Mouse (Mus musculus): ENCODE data around the gene Fndc9. TPM values are rescaled to one million over a fixed set of nuclear protein-coding genes. Genes with fewer than 3 reads are reported as not detected.
A peak's percentile ranks its signal among the peaks of the same experiment; 100 is the strongest.

Gene Fndc9
- total RNA-seq, 2 experiments from 2014 or later: not detected

DNA sequence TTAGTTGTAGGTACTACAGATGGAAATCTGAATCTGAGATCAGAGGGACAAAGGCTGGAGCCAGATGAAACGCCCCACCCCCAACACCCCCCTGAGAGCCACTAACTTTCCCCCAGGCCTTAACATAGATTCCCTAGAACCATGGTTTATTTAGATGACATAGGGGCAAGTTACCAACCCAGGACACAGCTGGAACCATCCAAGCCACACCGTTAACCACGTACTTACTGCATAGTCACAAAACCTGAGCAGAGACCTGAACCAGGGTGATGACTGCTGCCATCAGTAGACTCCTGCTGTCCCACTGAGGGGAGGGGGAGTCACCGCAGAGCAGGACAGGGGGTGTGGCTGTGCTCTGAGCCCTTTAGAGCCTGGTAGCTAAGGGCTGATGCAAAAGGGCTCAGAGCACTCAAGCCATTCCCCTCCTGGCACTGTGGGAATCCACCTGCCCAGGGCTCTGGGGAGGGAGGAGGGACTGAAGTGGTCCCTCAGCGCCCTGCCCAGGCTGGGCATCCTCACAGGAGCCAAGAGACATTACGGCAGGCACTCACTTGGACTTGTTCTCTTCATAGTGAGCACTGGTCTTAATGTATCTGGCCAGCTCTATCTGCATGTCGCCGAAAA is 36.8 kb downstream of the Fndc9 start:
- intact Hi-C loops (cut with DNase I): no loop called here
- no peak for DNase-seq

DNA sequence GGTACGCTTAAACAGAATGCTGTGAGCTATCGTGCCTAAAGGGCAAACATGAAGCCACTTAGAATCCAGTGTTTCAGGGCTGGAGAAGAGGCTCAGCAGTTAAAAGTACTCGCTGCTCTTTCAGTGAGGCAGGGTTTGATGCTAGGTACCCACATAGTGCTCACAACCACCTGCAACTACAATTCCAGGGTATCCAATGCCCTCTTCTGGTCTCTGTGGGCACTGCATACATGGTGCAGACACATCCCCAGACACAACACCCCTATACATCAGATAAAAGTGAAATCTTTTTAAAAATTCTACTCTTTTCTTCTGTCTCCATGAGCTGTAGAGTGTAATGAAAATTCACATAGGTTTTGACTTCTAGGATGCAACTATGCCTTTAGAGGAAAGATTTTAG is 38.6 kb downstream of the Fndc9 start:
- DNase-seq: no peak
- intact Hi-C loops (cut with DNase I): no loop called here

DNA sequence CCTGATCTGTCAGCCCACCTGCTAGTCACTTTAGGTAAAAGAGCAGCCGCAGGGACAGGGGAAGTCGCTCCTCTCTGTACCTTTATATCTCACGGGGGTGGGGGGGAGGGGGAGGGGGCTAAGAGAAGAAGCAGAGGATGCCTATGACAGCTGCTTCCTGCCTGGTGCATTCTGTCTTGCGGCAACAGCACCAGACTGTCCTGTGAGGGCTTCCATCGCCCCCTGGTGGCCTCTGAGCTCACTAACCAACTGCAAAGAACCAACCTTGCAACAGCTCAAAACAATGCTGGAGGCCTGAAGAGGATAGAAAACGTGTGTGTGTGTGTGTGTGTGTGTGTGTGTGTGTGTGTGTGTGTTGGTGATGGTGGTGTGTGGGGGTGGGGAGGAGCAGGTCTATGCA is 40.0 kb downstream of the Fndc9 start:
- DNase-seq: peak; percentile 65 to 76
- intact Hi-C loops (cut with DNase I): no loop called here

DNA sequence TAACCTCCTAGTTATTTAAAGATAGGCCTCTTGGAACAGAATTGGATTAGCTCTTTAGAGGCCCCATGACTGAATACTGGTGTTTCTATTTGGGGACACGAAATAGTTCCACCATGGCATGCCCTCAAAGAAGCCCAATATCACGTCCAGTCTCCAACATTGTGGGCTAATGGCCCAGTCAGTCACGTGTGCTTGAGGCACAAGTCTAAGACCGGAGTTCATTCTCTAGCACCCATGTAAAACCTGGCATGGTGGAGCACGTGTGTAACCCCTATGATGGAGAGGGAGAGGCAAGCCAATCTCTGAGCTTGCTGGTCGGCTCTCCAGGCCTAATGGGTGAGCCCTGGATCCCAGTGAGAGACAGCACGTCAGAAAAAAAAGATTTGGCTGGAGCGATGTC is 40.8 kb downstream of the Fndc9 start:
- intact Hi-C loops (cut with DNase I): no loop called here
- no peak for DNase-seq

DNA sequence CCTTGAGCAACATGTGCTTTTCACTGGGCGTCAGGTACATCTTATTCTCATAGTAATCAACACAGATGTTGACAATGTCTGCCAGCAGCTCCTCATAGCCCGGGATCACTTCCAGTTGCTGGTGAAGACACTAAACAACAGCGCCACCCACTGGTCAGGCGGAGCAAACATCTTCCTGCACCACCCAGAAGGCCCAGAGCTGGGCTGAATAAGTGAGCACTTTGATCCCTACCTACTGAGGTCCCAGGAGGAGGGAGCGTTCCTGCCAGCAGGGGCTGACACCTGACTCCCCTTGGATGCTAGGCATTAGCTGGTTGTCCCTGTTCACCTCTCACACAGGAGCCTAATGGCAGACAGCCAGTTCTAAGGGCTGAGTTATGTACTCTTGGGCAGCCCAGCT is 41.4 kb downstream of the Fndc9 start:
- peak; percentile 20 to 35 for DNase-seq
- intact Hi-C loops (cut with DNase I): no loop called here

DNA sequence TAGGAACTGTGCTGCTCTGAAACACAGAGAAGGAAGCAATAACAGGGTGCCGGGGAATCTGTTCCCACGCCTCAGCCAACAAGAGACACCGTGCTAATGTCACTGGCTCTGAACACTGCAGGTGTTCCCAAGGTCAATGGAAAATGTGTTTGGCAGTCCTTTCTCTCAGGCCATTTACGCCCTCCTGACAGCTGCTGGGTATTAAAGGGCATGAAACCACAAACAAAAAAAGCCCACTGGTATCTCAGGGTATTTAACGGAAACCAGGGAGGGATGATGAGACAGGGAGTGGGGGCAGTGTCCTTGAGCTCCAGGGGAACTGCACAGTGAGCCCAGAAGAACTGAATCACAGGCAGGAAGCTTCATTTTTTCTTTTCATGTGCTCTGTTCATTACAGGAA is 42.8 kb downstream of the Fndc9 start:
- DNase-seq: no peak
- intact Hi-C loops (cut with DNase I): no loop called here

DNA sequence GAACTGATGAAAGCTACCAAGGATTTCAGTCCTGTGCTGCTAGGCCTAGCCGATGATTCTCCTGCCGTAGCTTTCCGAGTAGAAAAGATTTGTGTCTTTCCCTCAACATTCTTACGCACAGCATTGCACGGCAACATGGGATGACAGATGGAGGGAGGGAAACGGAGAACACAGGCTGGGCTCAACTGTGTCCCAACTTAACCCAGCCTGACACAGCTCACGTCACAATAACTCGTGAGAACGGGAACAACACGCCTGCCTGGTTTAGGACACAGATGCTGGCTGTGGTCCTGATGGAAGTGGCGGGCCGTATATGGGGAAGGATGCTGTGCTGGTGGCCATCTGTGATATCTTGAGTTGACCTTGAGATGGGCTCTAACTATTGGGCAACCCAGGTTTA is 43.4 kb downstream of the Fndc9 start:
- intact Hi-C loops (cut with DNase I): no loop called here
- DNase-seq: no peak

DNA sequence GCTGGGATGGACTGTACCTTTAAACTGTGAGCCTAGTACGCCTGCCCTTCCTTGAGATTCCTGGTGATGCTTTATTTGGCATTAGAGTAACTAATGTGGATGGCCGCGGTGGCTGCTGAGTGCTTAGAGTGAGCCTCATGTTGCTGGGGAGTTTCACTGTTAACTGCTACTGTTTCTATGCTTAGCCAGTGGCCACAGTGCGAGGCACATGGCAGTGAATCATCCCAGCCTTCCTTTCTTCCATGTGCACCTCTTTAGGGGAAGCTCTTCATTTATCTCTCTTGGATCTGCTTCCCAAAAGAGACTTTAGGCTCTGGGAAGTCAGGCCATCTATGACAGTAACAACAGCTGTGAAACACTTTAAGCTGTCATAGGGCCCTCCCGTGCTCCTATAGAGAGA is 47.3 kb downstream of the Fndc9 start:
- DNase-seq: no peak
- intact Hi-C loops (cut with DNase I): no loop called here

DNA sequence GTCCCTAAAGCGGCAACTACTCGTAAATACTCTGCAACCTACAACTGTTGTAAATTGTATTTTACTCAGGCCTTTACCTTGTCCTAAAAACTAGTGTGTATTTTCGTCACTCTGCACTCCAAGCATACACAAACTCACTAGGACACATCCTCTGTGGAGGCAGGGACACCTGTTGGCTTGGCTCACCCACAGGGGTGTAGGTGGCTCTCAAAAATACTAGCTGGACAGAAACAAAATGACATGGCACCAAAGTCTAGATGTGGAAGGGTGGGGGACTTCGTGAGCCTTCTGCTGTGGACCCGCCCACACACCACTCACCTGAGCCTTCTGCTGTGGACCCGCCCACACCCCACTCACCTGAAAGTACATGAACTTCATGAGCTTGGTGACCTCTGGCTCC is 48.5 kb downstream of the Fndc9 start:
- no peak for DNase-seq
- intact Hi-C loops (cut with DNase I): no loop called here

DNA sequence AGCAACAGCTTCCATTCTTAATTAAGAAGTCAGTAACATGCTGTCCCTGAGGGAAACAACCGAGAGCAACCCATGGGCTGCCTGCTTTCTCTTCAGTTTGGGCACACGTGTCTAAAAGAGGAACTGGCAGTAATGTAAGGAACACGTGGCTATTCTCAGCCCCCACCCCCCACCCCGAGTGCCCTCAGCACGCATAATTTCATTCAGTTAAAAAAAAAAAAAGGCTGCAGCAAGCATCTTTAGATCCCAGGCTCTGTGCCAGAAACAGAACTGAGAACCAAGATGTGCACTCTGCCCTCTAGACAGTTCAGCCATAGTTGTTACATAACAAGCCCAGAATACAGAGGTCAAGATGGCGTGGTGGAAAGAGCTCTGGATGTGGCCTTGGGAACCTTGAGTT is 51.5 kb downstream of the Fndc9 start:
- DNase-seq: no peak
- intact Hi-C loops (cut with DNase I): no loop called here

DNA sequence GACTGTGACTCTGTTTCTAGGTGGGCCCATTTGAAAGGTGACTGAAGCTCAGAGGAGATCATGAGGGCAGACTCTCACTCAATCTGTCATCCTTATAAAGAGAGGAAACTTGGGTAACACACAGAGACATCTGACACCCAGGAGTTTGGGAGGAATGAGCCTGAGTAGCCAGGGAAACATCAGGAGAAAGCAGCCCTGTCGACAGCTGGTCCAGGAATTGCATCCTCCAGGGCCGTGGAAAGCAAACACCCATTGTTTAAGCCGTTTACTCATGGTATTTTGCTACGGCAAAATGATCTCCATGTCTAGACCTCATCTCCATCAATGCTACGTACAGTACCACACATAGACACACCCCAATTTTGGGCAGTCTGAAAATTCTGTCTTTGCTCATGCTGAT is 52.8 kb downstream of the Fndc9 start:
- no peak for DNase-seq
- intact Hi-C loops (cut with DNase I): no loop called here

DNA sequence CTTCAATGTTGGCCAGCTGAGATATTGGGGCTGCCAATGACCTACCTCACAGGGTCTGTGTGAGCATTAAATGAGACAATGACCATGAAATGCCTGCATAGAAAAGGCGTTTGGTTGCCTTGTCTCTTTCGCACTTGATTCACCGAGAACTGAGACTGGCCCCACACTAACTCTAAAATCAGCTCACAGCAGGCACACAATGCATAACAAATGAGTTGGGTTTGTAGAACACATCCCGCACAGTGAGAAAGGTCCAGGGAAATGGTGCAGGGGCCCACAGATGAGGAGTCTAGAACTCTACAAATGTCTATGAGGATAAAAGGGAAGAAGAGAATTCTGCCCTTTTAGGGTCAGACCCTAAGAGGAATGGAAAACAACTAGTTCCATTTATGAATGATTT is 53.7 kb downstream of the Fndc9 start:
- DNase-seq: no peak
- intact Hi-C loops (cut with DNase I): no loop called here

Other genes with a start within 250 kb of the Fndc9 start
- gene Gm12166, start 183.2 kb upstream of the Fndc9 start, total RNA-seq (2021): 1 to 10 TPM; 1.3 to 1.9 TPM
- gene Adam19, start 179.5 kb upstream of the Fndc9 start, total RNA-seq (2021): 10 to 100 TPM; 21.2 to 49.2 TPM
- gene Nipal4, start 69.0 kb upstream of the Fndc9 start, total RNA-seq (2021): under 1 TPM; 0.08 to 0.11 TPM
- 10 to 100 TPM; 61.9 to 65.1 TPM for gene Cyfip2, start 77.3 kb downstream of the Fndc9 start, total RNA-seq (2021)
- gene Itk, start 154.0 kb downstream of the Fndc9 start, total RNA-seq (2021): under 1 TPM; 0.16 to 0.31 TPM
- not detected for gene Fam71b, start 161.0 kb downstream of the Fndc9 start, total RNA-seq (2021)
- 10 to 100 TPM; 14.7 to 15.4 TPM for gene Med7, start 201.4 kb downstream of the Fndc9 start, total RNA-seq (2021)
- gene Havcr2, start 219.4 kb downstream of the Fndc9 start, total RNA-seq (2021): under 1 TPM; 0.28 to 0.57 TPM